ENCODE assay signal across 12 mouse cellular contexts in genomic region chr7:141337716-141338416, GRCm38 (mm10). TPM values are rescaled to one million over a fixed set of nuclear protein-coding genes. Genes with fewer than 3 reads are reported as not detected.
DNase-seq lines count a peak whose midpoint lies in the region; ATAC-seq and TF ChIP-seq lines count a peak whose summit lies in the region.
"Had no signal": no experiment of that assay in that cellular context is flagged by ENCODE, and none has a peak within 500 bp of the region (broad histone marks: within the 10 kb centered on the region; RNA-seq: fewer than 3 reads in every experiment).

No protein-coding gene starts in this region.

- no peak overlapping the region for H3K27ac ChIP-seq in liver, adult 2 months (replicated peaks; ENCODE audit: insufficient read depth, low read depth, low read length)
- H3K27ac ChIP-seq in kidney, postnatal 0 days, result peak overlapping the region; percentile 83
- H3K27ac ChIP-seq in small intestine, adult 2 months (ENCODE audit: insufficient read depth, low read depth, low read length), result peak overlapping the region; percentile 98

- no peaks in the 10 kb centered on the region for H3K27me3 ChIP-seq in liver, adult 2 months (ENCODE audit: control insufficient read depth, insufficient read depth, low read length)
- H3K27me3 ChIP-seq in kidney, postnatal 0 days (ENCODE audit: insufficient read depth, low read length), result no peaks in the 10 kb centered on the region
- no peaks in the 10 kb centered on the region for H3K27me3 ChIP-seq in small intestine, adult 2 months (ENCODE audit: control insufficient read depth, insufficient read depth, low read length)

- no peaks in the 10 kb centered on the region for H3K9me3 ChIP-seq in kidney, postnatal 0 days (replicated peaks; ENCODE audit: low read length)

- TF ChIP-seq CTCF in liver, adult 2 months (IDR thresholded peaks at IDR 0.05; ENCODE audit: low read depth, low read length), result no peak
- TF ChIP-seq CTCF in kidney, postnatal 0 days (IDR thresholded peaks at IDR 0.05; ENCODE audit: low read depth), result no peak
- no peak for TF ChIP-seq CTCF in small intestine, adult 2 months (IDR thresholded peaks at IDR 0.05; ENCODE audit: extremely low read depth, insufficient read length, insufficient replicate concordance, low read depth, low read length)

- peaks cover 3% of the 10 kb centered on the region; the same call in 1 of the 2 replicates for H3K79me2 ChIP-seq in liver, adult 2 months (ENCODE audit: control insufficient read depth, insufficient read depth, low read length)

- peak; percentile 32 for DNase-seq in cerebellum, adult 11-12 months
- no peak for DNase-seq in cerebellum, adult 9-10 months
- peak; percentile 33 for DNase-seq in liver, adult 2 months (ENCODE audit: extremely low read depth, low read depth, low spot score)
- DNase-seq in liver, result no peak
- no peak for DNase-seq in kidney, postnatal 0 days (ENCODE audit: low spot score)
- DNase-seq in thymus, postnatal 25 days, result no peak
- no peak for DNase-seq in frontal cortex, postnatal 14 days (ENCODE audit: low spot score in 2 of 2)
- DNase-seq: adrenal gland, adult 2 months; cerebellum, adult 8-10 months had no signal

- no peak for TF ChIP-seq POLR2A in liver, adult 2 months (IDR thresholded peaks at IDR 0.05; ENCODE audit: extremely low read depth, insufficient read depth, low read length)
- TF ChIP-seq POLR2A in small intestine, adult 2 months (IDR thresholded peaks at IDR 0.05; ENCODE audit: low read depth, low read length), result no peak

- no peak overlapping the region for H3K9ac ChIP-seq in liver, adult 2 months (ENCODE audit: low read depth, low read length)
- 0 out of 2 replicates have a peak overlapping the region, but pooled peaks have one; percentile 59 for H3K9ac ChIP-seq in kidney, postnatal 0 days (ENCODE audit: low read depth, low read length)

- peak overlapping the region; percentile 47 for H3K4me2 ChIP-seq in kidney, postnatal 0 days (ENCODE audit: low read length)

- WGBS in liver, adult 2 months, result 61% methylated on average over 3 of the region's 3 CpGs
- 68% methylated on average over 3 of the region's 3 CpGs for WGBS in kidney, postnatal 0 days
- WGBS in small intestine, adult 2 months, result 52% methylated on average over 3 of the region's 3 CpGs

- no peak overlapping the region for H3K4me3 ChIP-seq in liver, adult 2 months (ENCODE audit: insufficient read depth, low read depth, low read length)
- no peak overlapping the region for H3K4me3 ChIP-seq in kidney, postnatal 0 days (replicated peaks; ENCODE audit: low read depth, low read length)
- H3K4me3 ChIP-seq in small intestine, adult 2 months (ENCODE audit: low read depth, low read length), result peak overlapping the region; percentile 84

- H3K36me3 ChIP-seq in liver, adult 2 months (ENCODE audit: control insufficient read depth, insufficient read depth, low read length), result peaks cover 6% of the 10 kb centered on the region; the same call in 1 of the 2 replicates
- peaks cover 7% of the 10 kb centered on the region for H3K36me3 ChIP-seq in kidney, postnatal 0 days (ENCODE audit: insufficient read depth, low read length)
- H3K36me3 ChIP-seq in small intestine, adult 2 months (ENCODE audit: control insufficient read depth, insufficient read depth, low read length), result peaks cover 25% of the 10 kb centered on the region

- peaks cover 21% of the 10 kb centered on the region for H3K4me1 ChIP-seq in liver, adult 2 months (ENCODE audit: control insufficient read depth, insufficient read depth, low read length)
- H3K4me1 ChIP-seq in kidney, postnatal 0 days (replicated peaks; ENCODE audit: insufficient read depth, low read length), result peaks cover 5% of the 10 kb centered on the region; the same call in 1 of the 2 replicates
- H3K4me1 ChIP-seq in small intestine, adult 2 months (ENCODE audit: control insufficient read depth, insufficient read depth, insufficient read length, low read length), result peaks cover 29% of the 10 kb centered on the region

- no peak for ATAC-seq in kidney, postnatal 0 days (replicated peaks; ENCODE audit: low FRiP score, low read depth)

RNA-seq across cellular contexts. Expression of gene Eps8l2, which starts 0.8 kb away (rescaled TPM):
- 17.4 and 38.5 TPM in 2 replicates for total RNA-seq in liver, adult 2 months (2014; rRNA removed)
- polyA plus RNA-seq in liver, adult 2 months (2012; rRNA removed), result 80.9 and 117 TPM in 2 replicates
- 76.5 and 77.1 TPM in 2 replicates for polyA plus RNA-seq in kidney, postnatal 0 days (2015; fragmentation: Nextera tagmentation; extraction: Ambion mirVana)
- polyA plus RNA-seq in small intestine, adult 2 months (2012; rRNA removed), result 279 and 528 TPM in 2 replicates
- total RNA-seq: MEL had no signal

RNA-seq across cellular contexts. Expression of gene Tmem80, which starts 10.3 kb away (rescaled TPM):
- 8.9 and 10.3 TPM in 2 replicates for total RNA-seq in liver, adult 2 months (2014; rRNA removed)
- 14.3 and 20.9 TPM in 2 replicates for polyA plus RNA-seq in liver, adult 2 months (2012; rRNA removed)
- 40.5 and 45.3 TPM in 2 replicates for polyA plus RNA-seq in kidney, postnatal 0 days (2015; fragmentation: Nextera tagmentation; extraction: Ambion mirVana)
- polyA plus RNA-seq in small intestine, adult 2 months (2012; rRNA removed), result 11.1 and 23.7 TPM in 2 replicates

RNA-seq across cellular contexts. Expression of gene Deaf1, which starts 10.4 kb away (rescaled TPM):
- 3.1 and 5.8 TPM in 2 replicates for total RNA-seq in liver, adult 2 months (2014; rRNA removed)
- polyA plus RNA-seq in liver, adult 2 months (2012; rRNA removed), result 6.9 and 7.8 TPM in 2 replicates
- polyA plus RNA-seq in kidney, postnatal 0 days (2015; fragmentation: Nextera tagmentation; extraction: Ambion mirVana), result 64.1 and 64.2 TPM in 2 replicates
- 14.7 and 26.0 TPM in 2 replicates for polyA plus RNA-seq in small intestine, adult 2 months (2012; rRNA removed)

RNA-seq across cellular contexts. Expression of gene Drd4, which starts 46.1 kb away (rescaled TPM):
- not detected in 2 replicates for total RNA-seq in liver, adult 2 months (2014; rRNA removed)
- polyA plus RNA-seq in liver, adult 2 months (2012; rRNA removed), result not detected in 2 replicates
- 1.8 and 2.2 TPM in 2 replicates for polyA plus RNA-seq in kidney, postnatal 0 days (2015; fragmentation: Nextera tagmentation; extraction: Ambion mirVana)
- 0.04 and 0.30 TPM in 2 replicates for polyA plus RNA-seq in small intestine, adult 2 months (2012; rRNA removed)
- total RNA-seq: MEL; neutrophil, adult 5-6 weeks had no signal

RNA-seq across cellular contexts. Expression of gene Taldo1, which starts 54.1 kb away (rescaled TPM):
- 160 and 195 TPM in 2 replicates for total RNA-seq in liver, adult 2 months (2014; rRNA removed)
- polyA plus RNA-seq in liver, adult 2 months (2012; rRNA removed), result 125 and 166 TPM in 2 replicates
- polyA plus RNA-seq in kidney, postnatal 0 days (2015; fragmentation: Nextera tagmentation; extraction: Ambion mirVana), result 420 and 440 TPM in 2 replicates
- 191 and 473 TPM in 2 replicates for polyA plus RNA-seq in small intestine, adult 2 months (2012; rRNA removed)

Comparison
In these comparisons a context has a peak if more than half of its experiments do, and no peak if none do; other contexts are left out.
1. DNase-seq: peak in cerebellum, adult 11-12 months (single experiment) and liver, adult 2 months (single experiment); none in cerebellum, adult 9-10 months (single experiment), liver (single experiment), kidney, postnatal 0 days (single experiment), thymus, postnatal 25 days (single experiment) and frontal cortex, postnatal 14 days (0 of 2).